Mouse (Mus musculus) lung, adult 10 weeks (tissue): ENCODE measurements around the gene Vmn1r31. TPM values are rescaled to one million over a fixed set of nuclear protein-coding genes. Genes with fewer than 3 reads are reported as not detected.

Experiments
- polyA plus RNA-seq: library from polyadenylated mRNA; stranded (reverse); fragments of 350-450 nt; fragmentation: Illumina TruSeq; extraction: RNeasy Lipid Tissue Mini Kit (QIAGEN cat#74804); gene quantifications from one replicate; pipeline ENCODE4 v1.2.3, GENCODE M21; 2014; ENCODE audit warnings: low read depth, low replicate concordance; ENCODE audit not compliant: insufficient read depth

The Vmn1r31 gene
- polyA plus RNA-seq, result not detected

DNA sequence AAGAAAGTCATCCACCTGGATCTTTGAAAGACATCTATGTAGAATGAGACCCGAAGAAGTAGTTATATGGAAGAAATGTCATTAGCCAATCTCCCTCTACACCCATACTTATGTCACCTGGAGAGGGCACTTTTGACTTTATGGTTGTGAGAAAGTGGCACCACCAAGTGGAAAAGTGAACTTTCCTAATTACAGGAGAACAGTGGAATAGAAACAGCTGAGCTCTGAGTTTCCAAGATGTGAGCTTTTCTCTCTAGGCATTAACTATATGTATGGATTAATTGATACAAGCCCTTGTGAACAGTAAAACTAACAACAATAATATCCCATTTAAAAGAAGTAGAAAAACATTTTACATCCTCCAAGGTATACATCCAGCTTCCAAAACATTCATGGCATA lies at the start of gene Vmn1r31:
Gene Vmn1r31 (minus strand): TSS at position 101 of the 400 bp plus-strand sequence.

GRCm38 (mm10) chr6:58443285-58443684 lies 31.8 kb downstream of the Vmn1r31 start, which contains the start of gene Vmn1r30:
Gene Vmn1r30, minus strand, starts transcription at chr6:58443385.

Other genes starting within 250 kb of the Vmn1r31 start
- gene Vmn1r28, start 213.3 kb downstream of the Vmn1r31 start, polyA plus RNA-seq, result not detected
- not detected for gene Vmn1r29, start 173.8 kb downstream of the Vmn1r31 start, polyA plus RNA-seq
- not detected for gene Vmn1r30, start 31.9 kb downstream of the Vmn1r31 start, polyA plus RNA-seq
- 17.0 TPM for gene Abcg2, start 109.2 kb upstream of the Vmn1r31 start, polyA plus RNA-seq